Mouse (Mus musculus): Measurements from ENCODE around the gene Gon4l. TPM values are rescaled to one million over a fixed set of nuclear protein-coding genes. Genes with fewer than 3 reads are reported as not detected.

Gon4l gene
- total and polyA plus RNA-seq, 3 experiments = 16.5 to 32.9 (median 26.4) TPM

DNA sequence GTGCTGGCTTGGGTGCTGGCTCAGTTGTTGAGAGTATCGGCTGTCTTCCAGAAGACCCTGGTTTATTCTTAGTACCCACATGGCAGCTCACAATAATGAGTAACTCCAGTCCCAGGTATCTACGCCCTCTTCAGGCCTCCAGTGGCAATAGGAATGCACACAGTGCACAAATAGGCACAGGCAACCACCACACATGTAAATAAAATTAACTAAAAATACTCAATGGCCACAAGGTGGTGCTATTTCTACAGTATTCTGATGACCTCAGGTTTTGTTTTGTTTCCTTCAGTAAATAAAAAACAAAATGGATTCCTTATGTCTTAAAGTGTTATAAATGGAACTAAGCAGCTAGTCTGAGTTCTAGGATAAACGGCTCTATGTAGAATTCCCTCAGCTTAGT, 104.7 kb downstream of the Gon4l start:
- H3K9ac ChIP-seq (ENCODE audit: insufficient read depth, low read depth) = no peak overlapping the region
- dilution Hi-C loops (cut with MboI; ENCODE audit: extremely low pct_ligation_motif_present, extremely low pct_unique_long_range_greater_than_20kb, low sequenced_read_pairs) (no loop called here), in situ Hi-C loops (cut with MboI; ENCODE audit: low pct_ligation_motif_present, low pct_unique_long_range_greater_than_20kb, low sequenced_read_pairs) (loop anchor here (10.0 to 25.0 kb wide), 2 partner anchors 98 to 175 kb away; no protein-coding TSS in a partner anchor)
- H3K79me2 ChIP-seq (replicated peaks; ENCODE audit: control insufficient read depth, extremely low read depth, insufficient read depth, poor library complexity, severe bottlenecking) = peaks cover 2% of the 10 kb centered on the region
- DNase-seq (ENCODE audit: extremely low read depth) = peak; percentile 40
- H3K4me1 ChIP-seq (ENCODE audit: control insufficient read depth in 1 of 2, insufficient read depth in 2 of 2) = no peaks in the 10 kb centered on the region
- H3K4me3 ChIP-seq (replicated peaks in 1 of 3; ENCODE audit: low read depth in 2 of 3, low read length in 2 of 3, poor library complexity in 1 of 3) = no peak overlapping the region
- no peak overlapping the region for H3K4me2 ChIP-seq (ENCODE audit: insufficient read depth, low read depth, poor library complexity, severe bottlenecking)
- TF ChIP-seq SMC3 (IDR thresholded peaks at IDR 0.05; ENCODE audit: low read depth, low read length) (peak; percentile 31; the same call in 1 of the 2 replicates), CHD1 (IDR thresholded peaks at IDR 0.05; ENCODE audit: low read depth, low read length) (no peak), MYC (IDR thresholded peaks at IDR 0.05; ENCODE audit: low read depth, low read length) (no peak), HCFC1 (IDR thresholded peaks at IDR 0.05; ENCODE audit: low read depth, low read length) (no peak), MAZ (IDR thresholded peaks at IDR 0.05; ENCODE audit: low read depth, low read length) (no peak), EP300 (IDR thresholded peaks at IDR 0.05; ENCODE audit: low read length) (no peak), CTCF (conservative IDR thresholded peaks at IDR 0.05 in 1 of 2, IDR thresholded peaks at IDR 0.05 in 1 of 2; ENCODE audit: low read depth in 2 of 2, low read length in 2 of 2) (peak; percentile 7 to 80; a peak in 3 of 4 replicates), NELFE (IDR thresholded peaks at IDR 0.05; ENCODE audit: low read depth, low read length) (no peak), USF1 (IDR thresholded peaks at IDR 0.05; ENCODE audit: low read depth, low read length) (no peak), MAFK (IDR thresholded peaks at IDR 0.05; ENCODE audit: insufficient replicate concordance, low read length) (no peak), JUND (conservative IDR thresholded peaks at IDR 0.05; ENCODE audit: low read depth, low read length) (no peak), PAX5 (IDR thresholded peaks at IDR 0.05; ENCODE audit: low read length) (no peak), RCOR1 (conservative IDR thresholded peaks at IDR 0.05; ENCODE audit: low read depth, low read length) (no peak), KAT2A (IDR thresholded peaks at IDR 0.05; ENCODE audit: insufficient replicate concordance, low read length) (no peak), ZNF384 (IDR thresholded peaks at IDR 0.05; ENCODE audit: low read depth, low read length) (no peak), RAD21 (IDR thresholded peaks at IDR 0.05; ENCODE audit: low read depth, low read length) (peak; percentile 79), GABPA (IDR thresholded peaks at IDR 0.05; ENCODE audit: insufficient replicate concordance, low read depth, low read length) (no peak), TCF12 (IDR thresholded peaks at IDR 0.05; ENCODE audit: low read depth, low read length) (no peak), E2F4 (IDR thresholded peaks at IDR 0.05; ENCODE audit: insufficient replicate concordance, low read depth, low read length) (no peak)
- H3K27me3 ChIP-seq (replicated peaks) = no peaks in the 10 kb centered on the region
- H3K9me3 ChIP-seq (replicated peaks; ENCODE audit: low read length) = no peaks in the 10 kb centered on the region
- no peak overlapping the region for H3K27ac ChIP-seq (ENCODE audit: insufficient read depth, low read depth)
- H3K36me3 ChIP-seq (replicated peaks in 1 of 2; ENCODE audit: control insufficient read depth in 1 of 2, insufficient read depth in 1 of 2, low read length in 1 of 2) = peaks cover 31 to 82% of the 10 kb centered on the region in 2 experiments

DNA sequence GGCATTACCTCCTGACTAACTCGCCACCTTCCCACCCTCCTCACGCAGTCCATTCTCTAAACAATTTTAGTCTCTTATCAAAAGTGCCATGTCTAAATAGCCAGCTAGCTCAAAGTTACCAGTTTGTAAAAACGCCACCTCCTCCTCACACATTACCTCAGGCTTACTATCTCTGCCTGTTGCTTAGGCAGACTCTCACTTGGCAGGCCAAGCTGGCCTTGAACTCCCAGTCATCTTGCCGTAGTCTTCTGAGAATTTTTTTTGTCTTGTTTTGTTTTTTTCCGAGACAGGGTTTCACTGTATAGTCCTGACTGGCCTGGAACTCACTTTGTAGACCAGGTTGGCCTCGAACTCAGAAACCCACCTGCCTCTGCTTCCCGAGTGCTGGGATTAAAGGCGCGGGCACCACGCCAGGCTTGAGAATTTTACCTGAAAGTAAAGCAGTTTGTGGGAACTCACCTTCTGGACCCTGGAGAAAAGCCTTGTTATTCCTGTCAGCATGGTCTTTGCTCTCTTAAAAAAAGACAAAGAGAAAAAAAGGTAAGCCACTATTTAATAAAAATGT, 107.4 kb downstream of the Gon4l start:
- Histone ChIP-seq H3K4me1 (ENCODE audit: control insufficient read depth in 1 of 2, insufficient read depth in 2 of 2) (peaks cover 0 to 4% of the 10 kb centered on the region in 2 experiments; a peak in 1 of 4 replicates), H3K27me3 (replicated peaks) (no peaks in the 10 kb centered on the region), H3K27ac (ENCODE audit: insufficient read depth, low read depth) (no peak overlapping the region), H3K4me3 (replicated peaks in 1 of 3; ENCODE audit: low read depth in 2 of 3, low read length in 2 of 3, poor library complexity in 1 of 3) (no peak overlapping the region), H3K9ac (ENCODE audit: insufficient read depth, low read depth) (no peak overlapping the region), H3K4me2 (ENCODE audit: insufficient read depth, low read depth, poor library complexity, severe bottlenecking) (no peak overlapping the region), H3K79me2 (replicated peaks; ENCODE audit: control insufficient read depth, extremely low read depth, insufficient read depth, poor library complexity, severe bottlenecking) (peaks cover 20% of the 10 kb centered on the region), H3K9me3 (replicated peaks; ENCODE audit: low read length) (no peaks in the 10 kb centered on the region), H3K36me3 (replicated peaks in 1 of 2; ENCODE audit: control insufficient read depth in 1 of 2, insufficient read depth in 1 of 2, low read length in 1 of 2) (peaks cover 24 to 62% of the 10 kb centered on the region in 2 experiments)
- DNase-seq (ENCODE audit: extremely low read depth) = no peak
- in situ Hi-C loops (cut with MboI; ENCODE audit: low pct_ligation_motif_present, low pct_unique_long_range_greater_than_20kb, low sequenced_read_pairs) = loop anchor here (25.0 kb wide), 1 partner anchor 95 kb away; no protein-coding TSS in a partner anchor
- no peak for TF ChIP-seq TBP (conservative IDR thresholded peaks at IDR 0.05; ENCODE audit: low read depth, low read length)
- TF ChIP-seq ELF1 (IDR thresholded peaks at IDR 0.05; ENCODE audit: low read depth, low read length) = no peak
- no peak for TF ChIP-seq ZMIZ1 (IDR thresholded peaks at IDR 0.05; ENCODE audit: low read depth, low read length)
- TF ChIP-seq ZNF384 (IDR thresholded peaks at IDR 0.05; ENCODE audit: low read depth, low read length) = no peak
- TF ChIP-seq RCOR1 (conservative IDR thresholded peaks at IDR 0.05; ENCODE audit: low read depth, low read length) = no peak
- no peak for TF ChIP-seq CHD2 (IDR thresholded peaks at IDR 0.05; ENCODE audit: low read length)
- no peak for TF ChIP-seq MYC (IDR thresholded peaks at IDR 0.05; ENCODE audit: low read depth, low read length)
- dilution Hi-C loops (cut with MboI; ENCODE audit: extremely low pct_ligation_motif_present, extremely low pct_unique_long_range_greater_than_20kb, low sequenced_read_pairs) = no loop called here

Data from CH12.LX (cell line).